Mouse (Mus musculus): ENCODE data around the gene BC051142. TPM values are rescaled to one million over a fixed set of nuclear protein-coding genes. Genes with fewer than 3 reads are reported as not detected.
A peak's percentile ranks its signal among the peaks of the same experiment; 100 is the strongest.

The BC051142 gene
- under 1 TPM in 1 of 2 experiments, not detected in 1; 0.24 TPM for total RNA-seq (2021)
- long read RNA-seq, experiment 1 = 0 reads
- long read RNA-seq, experiment 2 = 0 reads

DNA sequence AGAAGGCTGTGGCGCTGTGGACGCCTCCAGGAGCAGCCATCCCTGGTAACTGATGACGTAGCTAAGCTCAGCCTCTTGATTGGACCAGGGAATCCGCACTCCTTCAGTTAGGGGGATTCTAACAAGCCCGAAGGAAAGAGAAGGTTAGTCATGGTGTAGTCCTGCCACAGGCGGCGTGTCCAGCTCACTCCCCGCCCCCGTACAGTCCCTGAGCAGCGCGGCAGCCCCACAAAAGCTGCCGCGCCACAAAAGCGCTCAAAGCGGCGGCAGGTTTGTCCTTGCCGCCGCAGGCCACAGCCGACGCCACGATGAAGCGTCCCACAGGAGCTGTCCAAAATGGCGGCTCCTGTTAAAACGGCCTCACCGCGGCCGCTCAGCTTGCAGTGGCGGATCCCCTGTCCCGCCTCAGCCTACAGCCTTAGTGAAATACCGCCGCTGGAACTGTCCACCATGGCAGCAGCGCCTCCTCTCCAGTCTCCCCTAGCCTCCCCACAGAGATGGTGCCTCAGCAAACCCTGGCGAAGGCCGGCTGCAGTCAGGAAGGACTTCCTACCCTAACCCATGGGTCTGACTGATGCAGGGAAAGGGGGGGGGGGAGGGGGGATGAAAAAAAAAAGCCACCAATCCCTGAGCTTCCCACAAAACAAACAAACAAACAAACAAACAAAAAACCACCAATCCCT is at the start of gene BC051142:
Gene BC051142 (plus strand): TSS at position 110 of the 683 bp plus-strand sequence.
- intact Hi-C loops (cut with DNase I) = no loop called here
- DNase-seq = peak; percentile 68 to 82

DNA sequence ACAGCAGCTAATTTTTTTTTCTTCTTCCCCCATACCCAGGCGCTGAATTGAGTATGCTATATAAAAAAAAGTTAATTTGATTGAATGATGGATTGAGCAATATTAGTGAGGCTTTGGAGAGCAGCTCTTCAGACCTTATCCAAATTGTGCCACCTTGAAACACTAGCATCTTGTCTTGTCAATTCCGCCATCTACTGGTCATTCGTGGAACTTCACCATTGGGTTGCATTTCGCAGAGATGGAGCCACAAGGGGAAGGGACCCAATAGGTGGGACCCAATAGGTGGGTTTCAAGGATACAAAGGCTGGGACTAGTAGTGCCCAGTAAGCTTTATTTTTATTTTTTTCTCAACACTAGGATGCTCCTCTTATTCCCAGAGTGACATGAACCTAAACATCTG is 49.2 kb upstream of the BC051142 start:
- DNase-seq = peak; percentile 70 to 87
- intact Hi-C loops (cut with DNase I) = loop anchor here (2.0 kb wide), 1 partner anchor 99 kb away; no protein-coding TSS in a partner anchor

DNA sequence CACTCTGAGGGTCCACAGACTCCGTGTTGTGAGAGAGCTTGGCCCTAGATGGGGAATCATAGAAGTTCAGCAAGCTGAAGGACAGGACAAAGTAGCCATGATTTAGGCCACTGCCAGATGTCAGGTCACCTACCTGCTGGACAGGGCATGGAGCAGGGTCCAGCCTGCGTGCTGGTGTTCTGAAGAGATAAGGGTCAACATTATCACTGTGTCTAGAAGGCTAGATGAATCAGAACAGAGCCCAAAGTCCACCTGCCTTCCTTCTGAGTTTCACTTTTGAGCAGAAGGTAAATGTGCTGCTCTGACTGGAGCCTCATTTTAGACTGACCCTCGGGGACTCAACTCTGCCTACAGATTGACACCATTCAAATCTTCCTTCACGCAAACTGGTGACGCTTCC is 44.1 kb upstream of the BC051142 start, which contains the start of gene Btnl2:
Gene Btnl2 (plus strand): TSS at position 284 of the 400 bp plus-strand sequence.
- intact Hi-C loops (cut with DNase I) = no loop called here
- DNase-seq = no peak

DNA sequence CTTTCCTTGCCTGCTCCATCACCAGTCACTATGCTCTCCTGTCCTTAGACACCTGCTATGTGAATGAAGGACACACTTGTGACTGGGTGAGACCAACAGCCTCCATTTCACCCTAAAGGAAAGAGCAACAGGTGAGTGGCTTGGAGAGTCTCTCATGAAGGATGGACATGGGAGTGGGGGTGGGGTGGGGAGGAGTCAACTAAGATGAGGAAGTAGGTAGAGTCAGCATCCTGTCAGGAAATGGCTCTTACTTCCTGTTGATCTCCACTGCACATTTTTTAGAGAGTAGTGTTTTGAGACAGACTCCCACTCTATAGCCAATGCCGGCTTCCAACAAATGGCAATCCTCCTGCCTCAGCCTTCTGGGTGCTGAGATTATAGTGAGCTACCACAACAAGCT is 43.7 kb upstream of the BC051142 start:
- intact Hi-C loops (cut with DNase I) = no loop called here

DNA sequence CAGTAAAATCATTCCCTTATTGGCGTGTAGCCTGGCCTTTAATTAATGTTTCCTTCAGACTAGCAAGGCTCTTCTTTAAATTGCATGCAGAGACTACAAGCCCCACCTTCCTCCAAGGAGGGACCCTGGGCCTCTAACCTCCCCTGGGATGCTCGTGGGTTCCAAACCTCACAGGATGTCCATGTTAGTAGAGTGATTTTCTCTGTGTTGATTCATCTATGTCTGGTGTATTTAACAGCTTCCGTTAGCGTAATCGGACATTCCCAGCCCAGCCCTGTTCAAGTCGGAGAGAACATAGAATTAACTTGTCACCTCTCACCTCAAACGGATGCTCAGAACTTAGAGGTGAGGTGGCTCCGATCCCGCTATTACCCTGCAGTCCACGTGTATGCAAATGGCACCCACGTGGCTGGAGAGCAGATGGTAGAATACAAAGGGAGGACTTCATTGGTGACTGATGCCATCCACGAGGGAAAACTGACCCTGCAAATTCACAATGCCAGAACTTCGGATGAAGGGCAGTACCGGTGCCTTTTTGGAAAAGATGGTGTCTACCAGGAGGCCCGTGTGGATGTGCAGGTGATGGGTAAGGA is 35.6 kb upstream of the BC051142 start:
- no peak for DNase-seq
- intact Hi-C loops (cut with DNase I) = no loop called here

More for the DNA sequence above, 43.7 kb upstream of the BC051142 start:
- DNase-seq = no peak

DNA sequence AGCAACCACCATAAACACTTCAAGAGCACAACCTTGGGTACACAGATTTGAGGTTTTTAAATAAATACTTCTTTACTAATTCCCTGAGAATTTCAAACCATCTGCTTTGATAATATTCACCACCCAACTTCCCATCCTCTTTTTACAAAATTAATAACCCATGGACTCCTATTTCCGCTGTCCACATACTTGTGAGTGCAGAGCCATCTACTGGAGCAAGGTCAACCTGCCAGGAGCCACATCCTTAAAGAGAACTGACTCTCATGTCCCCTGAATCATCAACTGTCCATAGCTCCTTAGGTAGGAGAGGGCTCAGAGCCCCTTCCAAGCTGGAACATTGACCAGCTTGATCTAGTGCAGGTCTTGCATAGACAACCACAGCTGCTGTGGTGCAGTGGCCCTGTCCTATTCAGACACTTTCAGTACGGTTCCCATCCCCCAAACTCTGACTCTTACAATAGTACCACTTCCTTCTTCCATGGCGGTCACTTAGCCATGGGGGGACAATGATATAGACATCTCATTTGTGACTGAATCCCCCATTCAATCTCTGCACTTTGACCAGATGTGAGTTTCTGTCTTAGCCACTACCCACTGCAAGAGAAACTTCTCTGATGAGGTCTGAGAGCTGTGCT is 34.8 kb upstream of the BC051142 start:
- intact Hi-C loops (cut with DNase I) = no loop called here
- DNase-seq = no peak

DNA sequence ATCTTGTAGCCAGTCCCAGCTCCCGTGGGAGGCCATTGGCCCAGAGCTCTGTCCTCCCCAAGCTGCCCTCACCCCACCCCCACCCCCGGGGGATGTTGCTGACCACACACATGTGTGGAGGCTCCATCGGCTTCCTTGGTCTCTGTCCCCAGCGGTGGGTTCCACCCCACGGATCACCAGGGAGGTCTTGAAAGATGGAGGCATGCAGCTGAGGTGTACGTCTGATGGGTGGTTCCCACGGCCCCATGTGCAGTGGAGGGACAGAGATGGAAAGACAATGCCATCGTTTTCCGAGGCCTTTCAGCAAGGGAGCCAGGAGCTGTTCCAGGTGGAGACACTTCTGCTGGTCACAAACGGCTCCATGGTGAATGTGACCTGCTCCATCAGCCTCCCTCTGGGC is 33.6 kb upstream of the BC051142 start:
- intact Hi-C loops (cut with DNase I) = no loop called here
- peak in 1 of 2 experiments; percentile 8 for DNase-seq

DNA sequence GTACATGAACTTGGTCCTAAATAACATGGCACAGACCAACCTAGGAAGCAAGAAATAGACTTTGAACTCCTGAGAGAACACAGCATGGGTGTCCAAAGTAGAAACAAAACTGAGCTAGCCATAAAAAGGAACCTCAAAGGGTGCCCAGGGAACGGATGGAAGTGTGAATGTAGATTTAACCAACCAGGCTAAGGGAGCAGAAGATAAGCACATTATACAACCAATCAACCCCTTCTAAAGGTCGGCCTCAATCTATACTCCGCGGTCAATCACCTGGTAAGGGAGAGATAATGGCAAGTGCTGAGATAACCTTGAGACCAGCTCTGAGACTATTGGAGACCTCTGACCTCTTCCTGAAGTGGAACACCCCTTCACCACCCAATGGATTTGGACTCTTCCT is 28.1 kb upstream of the BC051142 start:
- no peak for DNase-seq
- intact Hi-C loops (cut with DNase I) = no loop called here

DNA sequence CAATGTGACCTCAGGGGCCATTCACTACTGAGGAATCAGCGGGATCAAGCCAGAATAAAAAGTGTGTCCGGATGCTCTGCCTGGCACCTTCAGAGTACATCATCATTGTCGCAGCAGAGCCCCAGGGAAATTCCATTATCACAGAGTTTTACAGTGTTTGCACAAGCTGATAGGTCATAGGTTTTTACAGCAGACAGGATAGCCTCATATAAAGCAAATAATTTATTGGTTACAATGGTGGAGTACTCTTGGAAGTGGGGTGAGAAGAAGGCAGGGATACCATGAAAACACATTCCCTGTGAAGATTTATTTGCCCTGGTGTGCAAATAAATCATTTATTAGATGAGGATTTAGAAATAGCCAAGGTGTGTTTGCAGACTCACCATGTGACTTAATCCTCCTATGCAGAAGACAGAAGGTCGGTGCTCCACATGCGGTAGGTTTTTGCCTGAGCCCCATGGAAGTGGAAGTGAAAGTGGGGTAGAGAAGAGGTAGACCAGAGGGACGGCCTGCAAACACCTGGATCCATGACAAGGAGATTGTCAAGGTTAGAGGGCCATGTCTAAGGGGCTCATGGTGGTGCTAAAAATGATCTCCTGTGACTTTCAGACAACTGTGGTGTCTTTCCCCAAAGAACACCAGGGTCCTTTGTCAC is 25.4 kb upstream of the BC051142 start:
- intact Hi-C loops (cut with DNase I) = no loop called here
- no peak for DNase-seq

DNA sequence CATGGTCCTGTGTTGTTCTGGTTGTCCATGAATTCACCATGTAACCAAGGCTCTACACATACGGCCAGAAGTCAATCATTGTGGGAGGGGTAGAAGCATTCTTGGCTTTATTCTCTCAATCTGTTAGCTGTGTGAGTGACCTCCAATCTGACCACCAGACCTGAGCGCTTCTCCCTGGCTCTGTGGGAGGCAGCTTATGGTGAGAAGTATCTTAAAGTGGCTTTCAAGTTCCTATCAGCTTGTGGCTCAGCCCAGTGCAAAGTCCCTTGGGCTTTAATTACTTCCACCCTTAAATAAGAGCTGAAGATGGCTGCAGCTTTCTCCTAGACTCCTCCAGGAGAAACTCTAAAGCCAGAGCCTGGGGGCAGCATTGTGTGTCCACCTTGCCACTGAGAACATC is 21.8 kb upstream of the BC051142 start, which contains the start of gene Btnl1:
Gene Btnl1 (plus strand): TSS at position 286 of the 400 bp plus-strand sequence.
- intact Hi-C loops (cut with DNase I) = no loop called here

DNA sequence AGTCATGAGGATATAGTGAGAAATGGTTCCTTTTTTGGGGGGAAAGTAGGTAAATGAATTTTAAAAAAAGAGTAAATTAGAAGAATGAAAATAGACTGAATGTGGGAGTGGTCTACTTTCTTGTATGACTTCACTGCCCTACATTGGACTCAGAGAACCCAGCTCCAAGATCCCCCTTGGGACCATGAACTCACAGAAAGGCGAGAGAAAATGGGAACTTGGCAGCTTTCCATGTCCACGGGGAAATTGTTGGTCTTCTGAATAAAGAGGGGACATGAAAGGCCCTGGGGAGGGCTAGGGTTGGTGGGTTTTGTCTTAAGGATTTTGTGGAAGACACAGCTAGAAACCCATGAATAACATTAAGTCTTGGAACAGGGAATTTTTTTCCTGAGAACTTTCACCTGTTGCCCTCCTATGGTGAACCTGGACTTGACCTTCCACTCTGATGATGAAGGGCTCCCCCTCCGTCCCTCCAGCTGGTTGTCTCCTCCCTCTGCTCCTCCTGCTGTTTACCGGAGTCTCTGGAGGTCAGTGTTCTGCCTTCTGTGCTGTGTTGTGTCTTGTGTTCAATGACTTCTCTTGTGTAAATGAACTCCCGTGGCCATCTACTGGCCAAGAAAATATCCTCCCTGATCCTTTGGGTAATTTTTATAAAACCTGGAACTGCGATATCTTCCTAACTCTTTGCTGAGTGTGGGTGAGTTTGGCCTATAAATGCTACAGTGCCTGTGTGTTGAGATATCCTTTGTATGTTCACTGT is 21.0 kb upstream of the BC051142 start:
- intact Hi-C loops (cut with DNase I) = no loop called here
- DNase-seq = no peak

More for the DNA sequence above, 21.8 kb upstream of the BC051142 start, which contains the start of gene Btnl1:
- DNase-seq = no peak

DNA sequence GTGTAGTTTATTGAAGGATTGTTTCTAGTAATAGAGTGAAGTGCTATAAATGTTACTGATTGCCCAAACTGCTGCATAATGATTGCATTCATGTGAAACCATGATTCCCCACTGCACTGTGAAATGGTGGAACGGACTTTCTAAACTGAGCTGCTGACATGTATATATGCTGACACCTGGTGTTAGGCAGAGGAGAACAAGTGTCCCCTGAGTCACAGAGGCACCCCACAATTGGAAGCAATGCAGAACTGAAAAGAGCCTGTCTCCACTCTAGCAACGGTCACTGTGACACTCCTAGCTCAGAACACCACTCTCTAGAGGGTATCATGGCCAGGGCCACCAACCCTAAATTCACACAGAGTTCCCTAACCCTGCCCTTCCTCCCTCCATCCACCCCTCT is 19.9 kb upstream of the BC051142 start:
- DNase-seq = no peak
- intact Hi-C loops (cut with DNase I) = no loop called here

DNA sequence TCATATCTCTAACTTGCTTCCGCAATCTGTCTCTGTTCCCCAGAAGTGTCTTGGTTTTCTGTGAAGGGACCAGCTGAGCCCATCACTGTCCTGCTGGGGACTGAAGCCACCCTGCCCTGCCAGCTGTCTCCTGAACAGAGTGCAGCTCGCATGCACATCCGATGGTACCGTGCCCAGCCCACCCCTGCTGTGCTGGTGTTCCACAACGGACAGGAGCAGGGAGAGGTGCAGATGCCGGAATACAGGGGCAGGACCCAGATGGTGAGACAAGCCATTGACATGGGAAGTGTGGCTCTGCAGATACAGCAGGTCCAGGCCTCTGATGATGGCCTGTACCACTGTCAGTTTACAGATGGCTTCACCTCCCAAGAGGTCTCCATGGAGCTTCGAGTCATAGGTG is 19.2 kb upstream of the BC051142 start:
- intact Hi-C loops (cut with DNase I) = no loop called here
- no peak for DNase-seq

DNA sequence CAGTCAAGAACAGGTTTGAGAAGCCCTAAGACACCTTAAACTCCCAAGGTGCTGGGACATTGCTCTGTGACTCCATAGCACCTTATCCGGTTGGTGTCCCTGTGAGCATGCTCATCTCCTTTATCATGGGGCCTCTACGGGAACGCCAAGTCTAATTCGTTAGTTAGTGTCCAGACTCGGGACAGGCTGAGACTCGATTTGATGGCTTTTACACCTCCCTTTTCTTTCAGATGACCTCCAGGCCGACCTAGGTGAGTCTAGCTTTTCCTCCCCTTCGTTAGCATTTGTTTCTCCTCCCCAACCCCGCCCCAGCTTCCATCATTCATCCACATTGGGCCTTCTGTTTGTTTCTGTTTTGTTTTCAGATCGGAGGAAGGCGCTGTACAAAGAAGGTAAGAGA is 16.7 kb upstream of the BC051142 start:
- intact Hi-C loops (cut with DNase I) = no loop called here
- DNase-seq = no peak

DNA sequence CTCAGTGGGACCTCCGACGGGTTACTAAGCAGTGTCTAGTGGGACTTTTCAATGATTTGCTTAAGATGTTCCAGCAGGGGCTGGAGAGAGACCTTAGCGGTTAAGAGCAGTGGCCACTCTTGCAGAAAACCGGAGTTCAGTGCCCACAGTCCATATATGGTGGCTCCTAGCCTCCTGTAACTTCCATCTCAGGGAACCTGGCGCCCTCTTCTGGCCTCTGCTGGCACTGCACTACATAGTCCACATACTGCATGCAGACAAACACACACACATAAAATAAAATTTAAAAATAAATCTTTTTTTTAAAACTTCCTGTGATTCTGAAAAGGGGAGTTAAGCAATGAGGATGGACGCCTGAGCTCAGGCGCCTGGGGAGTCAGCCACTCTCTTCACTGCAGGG is 15.4 kb upstream of the BC051142 start:
- DNase-seq = no peak
- intact Hi-C loops (cut with DNase I) = no loop called here

DNA sequence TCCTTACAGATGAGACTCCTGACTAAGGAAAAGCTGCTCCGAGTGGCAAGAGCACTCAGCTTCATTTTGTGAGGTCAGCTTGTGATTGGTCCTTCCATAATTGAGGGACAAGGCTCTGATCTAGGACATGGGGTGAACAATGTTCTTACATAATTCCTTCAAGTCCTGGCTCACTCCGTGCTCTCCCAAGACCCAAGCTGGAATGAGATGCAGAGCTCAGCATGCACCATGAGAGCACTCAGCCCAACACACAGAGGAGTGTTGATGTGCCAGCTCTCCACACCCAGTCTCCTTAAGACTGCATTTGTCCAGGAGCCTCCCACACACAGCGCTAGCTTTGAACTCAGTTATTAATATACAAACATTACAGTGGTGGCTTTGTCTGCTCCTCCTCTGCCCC is 13.9 kb upstream of the BC051142 start:
- intact Hi-C loops (cut with DNase I) = no loop called here
- no peak for DNase-seq

DNA sequence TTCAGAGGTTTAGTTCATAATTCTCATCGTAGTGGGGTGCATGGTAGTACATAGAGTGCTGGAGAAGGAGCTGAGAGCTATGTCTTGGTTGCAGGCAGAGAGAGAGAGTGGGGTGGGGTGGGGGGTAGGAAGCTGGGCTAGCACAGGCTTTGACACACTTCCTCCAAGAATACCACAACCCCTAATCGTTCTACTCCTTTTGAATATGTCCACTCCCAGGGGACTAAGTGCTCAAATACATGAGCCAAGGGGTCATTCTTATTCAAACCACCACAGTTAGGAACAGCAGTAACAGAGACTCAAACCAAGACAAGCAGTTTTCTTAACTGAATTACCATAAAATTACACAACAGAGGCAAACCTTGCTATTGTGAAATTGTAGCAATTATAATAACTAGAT is 12.0 kb upstream of the BC051142 start:
- DNase-seq = no peak
- intact Hi-C loops (cut with DNase I) = no loop called here

DNA sequence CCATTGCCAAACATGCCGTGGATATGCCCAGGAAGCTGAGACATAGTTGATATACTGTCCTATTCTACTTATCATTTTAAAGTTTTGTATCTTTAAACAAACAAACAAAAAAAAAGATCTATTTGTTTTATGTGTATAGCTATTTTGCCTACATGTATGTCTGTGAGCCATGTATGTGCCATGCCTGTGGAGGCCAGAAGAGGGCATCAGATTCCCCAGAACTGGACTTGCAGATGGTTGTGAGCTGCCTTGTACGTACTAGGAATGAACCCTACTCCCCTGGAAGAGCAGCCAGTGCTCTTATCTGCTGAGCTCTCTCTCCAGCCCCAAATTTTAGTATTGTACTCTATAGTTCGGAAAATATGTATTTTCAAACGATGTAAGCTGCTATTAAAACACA is 10.1 kb upstream of the BC051142 start:
- peak; percentile 23 to 48 for DNase-seq

DNA sequence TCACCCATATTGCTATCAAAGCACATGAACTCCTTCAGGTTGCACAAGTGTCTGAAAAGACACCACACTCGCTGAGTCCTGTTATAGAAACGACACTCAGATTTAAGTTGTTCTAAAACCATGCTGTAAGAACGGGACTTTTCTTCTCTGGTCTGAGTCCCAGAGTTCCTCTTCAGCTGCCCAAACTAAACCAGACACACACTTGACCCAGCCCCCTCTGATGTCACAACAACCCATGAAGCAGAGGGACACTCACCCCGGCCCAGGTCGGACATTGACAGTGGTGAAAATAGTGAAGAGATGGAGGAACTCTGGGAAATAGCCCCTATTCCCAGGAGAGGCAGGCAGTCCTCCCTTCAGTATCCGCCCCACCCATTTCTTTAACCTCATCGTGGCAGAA is 7.1 kb upstream of the BC051142 start:
- DNase-seq = no peak
- intact Hi-C loops (cut with DNase I) = no loop called here

More for the DNA sequence above, 10.1 kb upstream of the BC051142 start:
- intact Hi-C loops (cut with DNase I) = loop anchor here (1.0 kb wide), 1 partner anchor 23 kb away; no protein-coding TSS in a partner anchor

DNA sequence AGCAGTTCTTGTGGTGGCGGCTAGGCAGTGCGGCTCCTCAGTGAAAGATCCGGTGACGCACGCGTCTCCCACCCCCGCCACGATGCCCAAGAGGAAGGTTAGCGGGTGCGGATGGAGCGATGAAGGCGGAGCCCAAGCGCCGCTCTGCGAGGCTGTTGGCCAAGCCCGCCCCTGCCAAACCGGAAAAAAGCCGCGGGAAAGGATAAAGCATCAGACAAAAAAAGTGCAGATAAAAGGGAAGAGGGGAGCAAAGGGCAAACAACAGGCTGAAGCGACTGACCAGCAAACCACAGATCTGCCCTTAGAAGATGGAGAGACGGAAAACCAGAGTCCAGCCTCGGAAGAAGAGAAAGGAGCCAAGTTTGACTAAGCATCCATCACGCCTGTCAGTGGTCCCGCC is 6.3 kb upstream of the BC051142 start:
- DNase-seq = peak; percentile 22 to 33
- intact Hi-C loops (cut with DNase I) = no loop called here

Measured in heart, postnatal 14 days (tissue).